Mouse (Mus musculus): ENCODE measurements around the gene Syngr4.

Gene Syngr4

GRCm38 (mm10) chr7:45865925-45866910, 30.3 kb downstream of the Syngr4 start:
- peak; percentile 65 for DNase-seq (ENCODE audit: low spot score)

GRCm38 (mm10) chr7:45864435-45864834, 32.1 kb downstream of the Syngr4 start:
- DNase-seq (ENCODE audit: low spot score), result no peak

GRCm38 (mm10) chr7:45862804-45863203, 33.7 kb downstream of the Syngr4 start:
- DNase-seq (ENCODE audit: low spot score), result no peak

GRCm38 (mm10) chr7:45859008-45859407, 37.5 kb downstream of the Syngr4 start:
- no peak for DNase-seq (ENCODE audit: low spot score)

- no peak for DNase-seq (ENCODE audit: low spot score)
Observed at GRCm38 (mm10) chr7:45856950-45857901, 39.3 kb downstream of the Syngr4 start.

GRCm38 (mm10) chr7:45853089-45853488, 43.4 kb downstream of the Syngr4 start:
- no peak for DNase-seq (ENCODE audit: low spot score)

- DNase-seq (ENCODE audit: low spot score), result no peak
Observed at GRCm38 (mm10) chr7:45850661-45851060, 45.9 kb downstream of the Syngr4 start.

- no peak for DNase-seq (ENCODE audit: low spot score)
Observed at GRCm38 (mm10) chr7:45848447-45849027, 48.0 kb downstream of the Syngr4 start.

- DNase-seq (ENCODE audit: low spot score), result no peak
Observed at GRCm38 (mm10) chr7:45842950-45843744, 53.4 kb downstream of the Syngr4 start.

Measured in urinary bladder, postnatal 10 days (tissue).